Mouse (Mus musculus) intestine, postnatal 0 days (tissue): ENCODE data around the gene Cfap61. TPM values are rescaled to one million over a fixed set of nuclear protein-coding genes. Genes with fewer than 3 reads are reported as not detected.
A peak's percentile ranks its signal among the peaks of the same experiment; 100 is the strongest.

Experiments
- ATAC-seq: fragments of 200-750 bp; cut with Nextera tagmentation; 2 replicates; pipeline ENCODE4 v1.8.0; 2017; ENCODE audit warnings: mild to moderate bottlenecking, moderate TSS enrichment, moderate library complexity
- H3K27ac ChIP-seq: fragments of 300-500 bp; sonication (generic); 2 replicates; pipeline ENCODE4 v1.5.1; 2014; ENCODE audit warnings: mild to moderate bottlenecking, low read depth, low read length, moderate library complexity
- H3K27me3 ChIP-seq: fragments of 300-500 bp; sonication (generic); replicated peaks from 2 replicates; pipeline ENCODE4 v1.6.1; 2014; ENCODE audit warnings: low read length, mixed read lengths; ENCODE audit not compliant: control insufficient read depth, insufficient read depth
- H3K36me3 ChIP-seq: fragments of 300-500 bp; sonication (generic); 2 replicates; pipeline ENCODE4 v1.6.1; 2014; ENCODE audit warnings: mild to moderate bottlenecking, moderate library complexity; ENCODE audit not compliant: control insufficient read depth, insufficient read depth
- H3K4me1 ChIP-seq: fragments of 300-500 bp; sonication (generic); replicated peaks from 2 replicates; pipeline ENCODE4 v1.6.1; 2014; ENCODE audit warnings: antibody characterized with exemption, low read length, mixed read lengths; ENCODE audit not compliant: control insufficient read depth, insufficient read depth
- H3K4me2 ChIP-seq: fragments of 300-500 bp; sonication (generic); replicated peaks from 2 replicates; pipeline ENCODE4 v1.6.1; 2014; ENCODE audit warnings: low read depth, mild to moderate bottlenecking, moderate library complexity
- H3K4me3 ChIP-seq: fragments of 300-500 bp; sonication (generic); 2 replicates; pipeline ENCODE4 v1.5.1; 2014; ENCODE audit warnings: low read depth, low read length
- H3K9ac ChIP-seq: fragments of 300-500 bp; sonication (generic); 2 replicates; pipeline ENCODE4 v1.6.1; 2014; ENCODE audit warnings: mild to moderate bottlenecking, low read depth, low read length
- H3K9me3 ChIP-seq: fragments of 300-500 bp; sonication (generic); 2 replicates; pipeline ENCODE4 v1.6.1; 2016; ENCODE audit warnings: mixed run types; ENCODE audit not compliant: control insufficient read depth
- CTCF ChIP-seq: sonication (generic); IDR thresholded peaks from 2 replicates; pipeline ENCODE4 v1.5.1; 2016; ENCODE audit warnings: low read depth, mild to moderate bottlenecking, control low read depth, antibody characterized with exemption, moderate library complexity
- WGBS: fragments of 180-500 bp; shearing (Covaris S2); extraction: QIAGEN DNeasy Blood & Tissue Kit; methylation state at CpG from one replicate; pipeline ENCODE4 v1.1.7; 2014; 5-methylcytosine and 5-hydroxymethylcytosine counted together
- polyA plus RNA-seq: library from polyadenylated mRNA; unstranded; fragments of >200 nt; fragmentation: Nextera tagmentation; extraction: Ambion mirVana; gene quantifications from 2 replicates; pipeline ENCODE4 v1.2.1, GENCODE M21; 2015

The Cfap61 gene
- polyA plus RNA-seq, 1 experiment from 2014 or later, result 0.08 TPM

GRCm38 (mm10) chr2:146247576-146247975 is 313.0 kb downstream of the Cfap61 start:
- Histone ChIP-seq H3K36me3 (no peaks in the 10 kb centered on the region; the same call in 1 of the 2 replicates), H3K4me1 (peaks cover 10% of the 10 kb centered on the region; the same call in 1 of the 2 replicates), H3K9ac (no peak overlapping the region), H3K27me3 (no peaks in the 10 kb centered on the region), H3K9me3 (no peaks in the 10 kb centered on the region), H3K27ac (no peak overlapping the region), H3K4me2 (no peak overlapping the region), H3K4me3 (no peak overlapping the region)
- peak; percentile 56; the same call in 1 of the 2 replicates for ATAC-seq
- 28% methylated on average over 6 of the region's 6 CpGs for WGBS
- TF ChIP-seq CTCF, result no peak

- H3K27me3 ChIP-seq, result no peaks in the 10 kb centered on the region
- H3K4me3 ChIP-seq, result no peak overlapping the region
- no peaks in the 10 kb centered on the region for H3K9me3 ChIP-seq
- H3K27ac ChIP-seq, result no peak overlapping the region
- H3K36me3 ChIP-seq, result peaks cover 4% of the 10 kb centered on the region; the same call in 1 of the 2 replicates
- WGBS, result 83% methylated on average over 7 of the region's 7 CpGs
- no peak overlapping the region for H3K9ac ChIP-seq
- H3K4me1 ChIP-seq, result peaks cover 9% of the 10 kb centered on the region; the same call in 1 of the 2 replicates
- no peak overlapping the region for H3K4me2 ChIP-seq
- TF ChIP-seq CTCF, result no peak
- no peak for ATAC-seq
Observed at GRCm38 (mm10) chr2:146249033-146249432, 314.4 kb downstream of the Cfap61 start.

GRCm38 (mm10) chr2:146250236-146250904 is 315.8 kb downstream of the Cfap61 start:
- Histone ChIP-seq H3K9me3 (no peaks in the 10 kb centered on the region), H3K4me3 (no peak overlapping the region), H3K9ac (no peak overlapping the region), H3K27me3 (no peaks in the 10 kb centered on the region), H3K27ac (no peak overlapping the region), H3K4me2 (no peak overlapping the region), H3K4me1 (no peaks in the 10 kb centered on the region), H3K36me3 (0 out of 2 replicates have a peak, but pooled peaks cover 5% of the 10 kb centered on the region)
- ATAC-seq, result no peak
- WGBS, result 85% methylated on average over 6 of the region's 6 CpGs
- no peak for TF ChIP-seq CTCF

GRCm38 (mm10) chr2:146254387-146254786 is 319.8 kb downstream of the Cfap61 start:
- no peak for TF ChIP-seq CTCF
- Histone ChIP-seq H3K4me3 (no peak overlapping the region), H3K4me1 (no peaks in the 10 kb centered on the region), H3K9ac (no peak overlapping the region), H3K27ac (no peak overlapping the region), H3K27me3 (no peaks in the 10 kb centered on the region), H3K36me3 (0 out of 2 replicates have a peak, but pooled peaks cover 9% of the 10 kb centered on the region), H3K4me2 (no peak overlapping the region), H3K9me3 (no peaks in the 10 kb centered on the region)
- 92% methylated on average over 1 of the region's 1 CpGs for WGBS
- ATAC-seq, result no peak

GRCm38 (mm10) chr2:146255636-146256035 is 321.1 kb downstream of the Cfap61 start:
- TF ChIP-seq CTCF, result no peak
- H3K27me3 ChIP-seq, result no peaks in the 10 kb centered on the region
- H3K9me3 ChIP-seq, result no peaks in the 10 kb centered on the region
- 0 out of 2 replicates have a peak, but pooled peaks cover 9% of the 10 kb centered on the region for H3K36me3 ChIP-seq
- no peak overlapping the region for H3K27ac ChIP-seq
- no peak overlapping the region for H3K9ac ChIP-seq
- ATAC-seq, result no peak
- no peak overlapping the region for H3K4me3 ChIP-seq
- H3K4me1 ChIP-seq, result no peaks in the 10 kb centered on the region
- no peak overlapping the region for H3K4me2 ChIP-seq

GRCm38 (mm10) chr2:146256321-146256875 is 321.8 kb downstream of the Cfap61 start:
- Histone ChIP-seq H3K36me3 (0 out of 2 replicates have a peak, but pooled peaks cover 9% of the 10 kb centered on the region), H3K9ac (no peak overlapping the region), H3K27me3 (no peaks in the 10 kb centered on the region), H3K4me1 (no peaks in the 10 kb centered on the region), H3K9me3 (no peaks in the 10 kb centered on the region), H3K4me2 (no peak overlapping the region), H3K4me3 (no peak overlapping the region), H3K27ac (no peak overlapping the region)
- WGBS, result 66% methylated on average over 3 of the region's 3 CpGs
- peak; percentile 37 for TF ChIP-seq CTCF
- no peak for ATAC-seq
